Mouse (Mus musculus) stomach, postnatal 0 days (tissue): ENCODE data around the gene Lsamp. TPM values are rescaled to one million over a fixed set of nuclear protein-coding genes. Genes with fewer than 3 reads are reported as not detected.

ENCODE experiments used
- ATAC-seq: fragments of 200-750 bp; cut with Nextera tagmentation; 2 replicates; pipeline ENCODE4 v1.8.0; 2017; ENCODE audit not compliant: low FRiP score, low TSS enrichment
- DNase-seq: peaks from one replicate; pipeline ENCODE4 v3.0.0-alpha.2; 2016; ENCODE audit warnings: low spot score
- H3K27ac ChIP-seq: fragments of 300-500 bp; sonication (generic); replicated peaks from 2 replicates; pipeline ENCODE4 v1.5.1; 2014; ENCODE audit warnings: mild to moderate bottlenecking, control low read depth
- H3K27me3 ChIP-seq: fragments of 300-500 bp; sonication (generic); 2 replicates; pipeline ENCODE4 v1.6.1; 2014; ENCODE audit warnings: low read length; ENCODE audit not compliant: control insufficient read depth, insufficient read depth
- H3K36me3 ChIP-seq: fragments of 300-500 bp; sonication (generic); 2 replicates; pipeline ENCODE4 v1.6.1; 2014; ENCODE audit warnings: low read length, mixed read lengths; ENCODE audit not compliant: control insufficient read depth, insufficient read depth
- H3K4me1 ChIP-seq: fragments of 300-500 bp; sonication (generic); replicated peaks from 2 replicates; pipeline ENCODE4 v1.6.1; 2014; ENCODE audit warnings: antibody characterized with exemption; ENCODE audit not compliant: control insufficient read depth, insufficient read depth
- H3K4me2 ChIP-seq: fragments of 300-500 bp; sonication (generic); replicated peaks from 2 replicates; pipeline ENCODE4 v1.6.1; 2014; ENCODE audit warnings: low read depth, mild to moderate bottlenecking, control low read depth, moderate library complexity
- H3K4me3 ChIP-seq: fragments of 300-500 bp; sonication (generic); 2 replicates; pipeline ENCODE4 v1.5.1; 2014; ENCODE audit warnings: low read depth, low read length, control low read depth
- H3K9ac ChIP-seq: fragments of 300-500 bp; sonication (generic); 2 replicates; pipeline ENCODE4 v1.6.1; 2014; ENCODE audit warnings: mild to moderate bottlenecking, low read length, control low read depth, mixed read lengths
- H3K9me3 ChIP-seq: fragments of 300-500 bp; sonication (generic); 2 replicates; pipeline ENCODE4 v1.6.1; 2016; ENCODE audit warnings: low read length; ENCODE audit not compliant: control insufficient read depth
- CTCF ChIP-seq: IDR thresholded peaks from 2 replicates; pipeline ENCODE4 v1.5.1; 2016; ENCODE audit warnings: antibody characterized with exemption, low read depth, mild to moderate bottlenecking, moderate library complexity
- EP300 ChIP-seq: optimal IDR thresholded peaks from 2 replicates; pipeline ENCODE3; 2016; ENCODE audit warnings: antibody characterized with exemption
- WGBS: fragments of 180-500 bp; shearing (Covaris S2); extraction: QIAGEN DNeasy Blood & Tissue Kit; methylation state at CpG from one replicate; pipeline ENCODE4 v1.1.7; 2014; 5-methylcytosine and 5-hydroxymethylcytosine counted together
- polyA plus RNA-seq: library from polyadenylated mRNA; unstranded; fragments of >200 nt; fragmentation: Nextera tagmentation; extraction: Ambion mirVana; gene quantifications from 2 replicates; pipeline ENCODE4 v1.2.1, GENCODE M21; 2015

The Lsamp gene
- polyA plus RNA-seq, 1 experiment from 2014 or later, result 2.8 TPM

GRCm38 (mm10) chr16:41532661-41533551 is 1548.7 kb downstream of the Lsamp start:
- Histone ChIP-seq H3K36me3 (no peaks in the 10 kb centered on the region), H3K9ac (peak overlapping the region; percentile 53), H3K27me3 (no peaks in the 10 kb centered on the region), H3K4me1 (no peaks in the 10 kb centered on the region), H3K4me2 (peak overlapping the region; percentile 63), H3K4me3 (peak overlapping the region; percentile 43), H3K9me3 (no peaks in the 10 kb centered on the region), H3K27ac (no peak overlapping the region)
- 2% methylated on average over 38 of the region's 38 CpGs for WGBS
- DNase-seq (peak; percentile 27), ATAC-seq (0 out of 2 replicates have a peak, but pooled peaks have one; percentile 21)
- TF ChIP-seq CTCF (no peak), EP300 (no peak)

- ATAC-seq (no peak), DNase-seq (no peak)
- Histone ChIP-seq H3K9me3 (no peaks in the 10 kb centered on the region), H3K4me2 (peak overlapping the region; percentile 63), H3K36me3 (no peaks in the 10 kb centered on the region), H3K4me3 (peak overlapping the region; percentile 43), H3K27me3 (no peaks in the 10 kb centered on the region), H3K4me1 (no peaks in the 10 kb centered on the region), H3K27ac (no peak overlapping the region), H3K9ac (no peak overlapping the region)
- 8% methylated on average over 6 of the region's 6 CpGs for WGBS
- TF ChIP-seq EP300, result no peak
- TF ChIP-seq CTCF, result no peak
These were observed 1549.5 kb downstream of the Lsamp start for GRCm38 (mm10) chr16:41533686-41534085.

- H3K27me3 ChIP-seq, result no peaks in the 10 kb centered on the region
- no peaks in the 10 kb centered on the region for H3K36me3 ChIP-seq
- no peak overlapping the region for H3K4me3 ChIP-seq
- 74% methylated on average over 1 of the region's 1 CpGs for WGBS
- no peak for DNase-seq
- no peak for ATAC-seq
- no peaks in the 10 kb centered on the region for H3K9me3 ChIP-seq
- TF ChIP-seq EP300, result no peak
- no peak for TF ChIP-seq CTCF
- H3K4me2 ChIP-seq, result no peak overlapping the region
- no peaks in the 10 kb centered on the region for H3K4me1 ChIP-seq
- H3K27ac ChIP-seq, result no peak overlapping the region
- no peak overlapping the region for H3K9ac ChIP-seq
These were observed 1551.6 kb downstream of the Lsamp start for GRCm38 (mm10) chr16:41535806-41536205.

GRCm38 (mm10) chr16:41542641-41543040 is 1558.5 kb downstream of the Lsamp start:
- H3K27ac ChIP-seq, result no peak overlapping the region
- WGBS, result 41% methylated on average over 2 of the region's 2 CpGs
- ATAC-seq, result no peak
- no peaks in the 10 kb centered on the region for H3K27me3 ChIP-seq
- no peak overlapping the region for H3K9ac ChIP-seq
- H3K9me3 ChIP-seq, result no peaks in the 10 kb centered on the region
- H3K4me2 ChIP-seq, result no peak overlapping the region
- no peaks in the 10 kb centered on the region for H3K36me3 ChIP-seq
- DNase-seq, result no peak
- no peaks in the 10 kb centered on the region for H3K4me1 ChIP-seq
- H3K4me3 ChIP-seq, result no peak overlapping the region
- TF ChIP-seq CTCF (peak; percentile 67), EP300 (no peak)

- Histone ChIP-seq H3K4me1 (no peaks in the 10 kb centered on the region), H3K27ac (no peak overlapping the region), H3K9ac (no peak overlapping the region), H3K9me3 (no peaks in the 10 kb centered on the region), H3K4me3 (no peak overlapping the region), H3K36me3 (no peaks in the 10 kb centered on the region), H3K4me2 (no peak overlapping the region), H3K27me3 (no peaks in the 10 kb centered on the region)
- no peak for DNase-seq
- ATAC-seq, result no peak
- TF ChIP-seq EP300 (no peak), CTCF (no peak)
- 68% methylated on average over 3 of the region's 3 CpGs for WGBS
These were observed 1567.0 kb downstream of the Lsamp start for GRCm38 (mm10) chr16:41551164-41551563.

GRCm38 (mm10) chr16:41551851-41552262 is 1567.7 kb downstream of the Lsamp start:
- 31% methylated on average over 3 of the region's 3 CpGs for WGBS
- no peak for DNase-seq
- Histone ChIP-seq H3K4me3 (no peak overlapping the region), H3K9ac (no peak overlapping the region), H3K27me3 (no peaks in the 10 kb centered on the region), H3K4me1 (no peaks in the 10 kb centered on the region), H3K4me2 (no peak overlapping the region), H3K27ac (no peak overlapping the region), H3K36me3 (no peaks in the 10 kb centered on the region), H3K9me3 (no peaks in the 10 kb centered on the region)
- no peak for ATAC-seq
- TF ChIP-seq CTCF (no peak), EP300 (no peak)
